In genomic region chr5:114418541-114418940, GRCm38 (mm10) we compare ENCODE assay signal across 9 mouse cellular contexts. TPM values are rescaled to one million over a fixed set of nuclear protein-coding genes. Genes with fewer than 3 reads are reported as not detected.
DNase-seq lines count a peak whose midpoint lies in the region; ATAC-seq lines count a peak whose summit lies in the region.
"Had no signal": no experiment of that assay in that cellular context is flagged by ENCODE, and none has a peak within 500 bp of the region (broad histone marks: within the 10 kb centered on the region; RNA-seq: fewer than 3 reads in every experiment).

No protein-coding gene starts in this region.

- no peak overlapping the region for H3K27ac ChIP-seq in kidney, embryonic 14.5 days (ENCODE audit: low read depth, low read length)

- peak; percentile 37 for DNase-seq in kidney, postnatal 10 days
- peak; percentile 33 for DNase-seq in 3T3-L1 (ENCODE audit: low read depth, low spot score)
- DNase-seq in A20 (ENCODE audit: low read depth, low spot score), result peak; percentile 23
- DNase-seq in natural killer cell, adult 2 months (ENCODE audit: low spot score in 2 of 2), result no peak
- no peak for DNase-seq in gastrocnemius, adult 18-20 months (ENCODE audit: low spot score)
- DNase-seq: adrenal gland, postnatal 36 days had no signal

- H3K4me1 ChIP-seq in kidney, embryonic 14.5 days (ENCODE audit: control insufficient read depth, insufficient read depth, low read length), result peaks cover 7% of the 10 kb centered on the region

- H3K36me3 ChIP-seq in kidney, embryonic 14.5 days (ENCODE audit: control insufficient read depth, insufficient read depth, low read length), result peaks cover 72% of the 10 kb centered on the region

- ATAC-seq in kidney, embryonic 14.5 days (ENCODE audit: low FRiP score, low TSS enrichment), result no peak
- ATAC-seq in granulocyte monocyte progenitor cell, adult 5-6 weeks (replicated peaks; ENCODE audit: poor library complexity, severe bottlenecking), result peak; percentile 33; the same call in 1 of the 2 replicates

- H3K27me3 ChIP-seq in kidney, embryonic 14.5 days (ENCODE audit: control insufficient read depth, insufficient read depth, low read length), result no peaks in the 10 kb centered on the region
- H3K27me3 ChIP-seq: megakaryocyte, embryonic 14.5 days had no signal

- H3K4me2 ChIP-seq in kidney, embryonic 14.5 days (replicated peaks; ENCODE audit: low read depth, low read length), result no peak overlapping the region

- no peak overlapping the region for H3K9ac ChIP-seq in kidney, embryonic 14.5 days (ENCODE audit: low read depth, low read length)

- 83% methylated on average over 8 of the region's 8 CpGs for WGBS in kidney, embryonic 14.5 days

- no peaks in the 10 kb centered on the region for H3K9me3 ChIP-seq in kidney, embryonic 14.5 days (ENCODE audit: control insufficient read depth, low read length)
- H3K9me3 ChIP-seq: megakaryocyte, embryonic 14.5 days had no signal

- H3K4me3 ChIP-seq in kidney, embryonic 14.5 days (ENCODE audit: low read length), result no peak overlapping the region
- H3K4me3 ChIP-seq: megakaryocyte, embryonic 14.5 days had no signal

RNA-seq across cellular contexts. Expression of gene Mmab, which starts 25.3 kb away (rescaled TPM):
- 19.0 and 32.9 TPM in 2 replicates for polyA plus RNA-seq in kidney, embryonic 14.5 days (2014; fragmentation: Nextera tagmentation; extraction: Ambion mirVana)
- 7.2 and 14.4 TPM in 2 replicates for total RNA-seq in granulocyte monocyte progenitor cell, adult 5-6 weeks (2014; fragmentation: Nextera tagmentation)
- total RNA-seq in granulocyte monocyte progenitor cell, adult 5-6 weeks (2017), result 11.0 and 21.3 TPM in 2 replicates
- total RNA-seq in gastrocnemius, adult 18-20 months (2021), result 10 to 100 TPM; 19.2 to 19.4 TPM

RNA-seq across cellular contexts. Expression of gene Mvk, which starts 25.5 kb away (rescaled TPM):
- polyA plus RNA-seq in kidney, embryonic 14.5 days (2014; fragmentation: Nextera tagmentation; extraction: Ambion mirVana), result 45.0 and 48.3 TPM in 2 replicates
- total RNA-seq in granulocyte monocyte progenitor cell, adult 5-6 weeks (2014; fragmentation: Nextera tagmentation), result 6.6 and 9.2 TPM in 2 replicates
- total RNA-seq in granulocyte monocyte progenitor cell, adult 5-6 weeks (2017), result 8.2 and 18.0 TPM in 2 replicates
- total RNA-seq in gastrocnemius, adult 18-20 months (2021), result 1 to 10 TPM; 8.4 to 9.4 TPM

RNA-seq across cellular contexts. Expression of gene Ube3b, which starts 38.1 kb away (rescaled TPM):
- 30.5 and 55.2 TPM in 2 replicates for polyA plus RNA-seq in kidney, embryonic 14.5 days (2014; fragmentation: Nextera tagmentation; extraction: Ambion mirVana)
- total RNA-seq in granulocyte monocyte progenitor cell, adult 5-6 weeks (2014; fragmentation: Nextera tagmentation), result 27.6 and 34.3 TPM in 2 replicates
- 13.3 and 16.9 TPM in 2 replicates for total RNA-seq in granulocyte monocyte progenitor cell, adult 5-6 weeks (2017)
- total RNA-seq in gastrocnemius, adult 18-20 months (2021), result 100 to 1,000 TPM; 108 to 115 TPM

RNA-seq across cellular contexts. Expression of gene Kctd10, which starts 38.2 kb away (rescaled TPM):
- 50.7 and 86.2 TPM in 2 replicates for polyA plus RNA-seq in kidney, embryonic 14.5 days (2014; fragmentation: Nextera tagmentation; extraction: Ambion mirVana)
- total RNA-seq in granulocyte monocyte progenitor cell, adult 5-6 weeks (2014; fragmentation: Nextera tagmentation), result 18.5 and 29.5 TPM in 2 replicates
- 38.2 and 49.8 TPM in 2 replicates for total RNA-seq in granulocyte monocyte progenitor cell, adult 5-6 weeks (2017)
- 10 to 100 TPM; 15.2 to 21.4 TPM for total RNA-seq in gastrocnemius, adult 18-20 months (2021)

Comparison
In these comparisons a context has a peak if more than half of its experiments do, and no peak if none do; other contexts are left out.
1. DNase-seq: peak in kidney, postnatal 10 days (single experiment), 3T3-L1 (single experiment) and A20 (single experiment); none in natural killer cell, adult 2 months (0 of 2) and gastrocnemius, adult 18-20 months (single experiment).